Mouse (Mus musculus) layer of hippocampus, adult 11-12 months (tissue): Measurements from ENCODE around the gene Dlg2.

Source experiments
- DNase-seq: peaks from one replicate; pipeline ENCODE4 v3.0.0; 2022; ENCODE audit warnings: low spot score

Gene Dlg2

DNA sequence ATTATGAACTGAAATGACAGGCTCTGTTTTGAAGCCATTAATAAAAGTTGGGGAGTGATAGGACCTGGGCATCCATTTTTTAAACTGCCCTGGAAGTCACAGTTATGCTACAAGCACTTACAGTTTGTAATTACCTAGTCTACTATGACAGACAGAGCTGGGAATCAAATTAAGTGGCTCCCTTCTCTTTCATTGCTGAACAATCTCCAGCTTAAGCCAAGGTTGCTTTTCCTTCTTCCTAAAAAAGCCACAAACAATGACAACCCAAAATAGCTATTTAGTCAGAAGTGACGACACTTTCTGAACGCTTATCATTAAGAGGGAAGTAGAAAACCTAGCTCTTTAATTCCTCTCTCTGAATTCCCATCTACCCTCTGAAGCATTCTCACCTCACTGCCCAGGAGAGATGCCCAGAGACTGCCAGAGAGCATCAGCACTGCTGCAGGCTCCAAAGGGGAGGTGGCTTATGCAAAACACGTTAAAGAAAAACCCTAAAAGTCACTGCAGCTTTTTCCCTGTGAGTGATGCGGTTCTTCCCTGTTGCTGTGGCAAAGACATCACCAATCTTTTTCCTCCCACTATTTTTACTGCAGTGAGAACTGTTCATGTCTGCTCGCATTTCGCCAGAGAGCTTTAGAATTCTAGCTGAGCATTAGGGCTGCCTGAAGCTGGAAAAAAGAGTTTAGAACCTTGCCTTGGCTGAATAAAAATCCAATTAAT is 612.9 kb downstream of the Dlg2 start:
- DNase-seq = peak; percentile 35

DNA sequence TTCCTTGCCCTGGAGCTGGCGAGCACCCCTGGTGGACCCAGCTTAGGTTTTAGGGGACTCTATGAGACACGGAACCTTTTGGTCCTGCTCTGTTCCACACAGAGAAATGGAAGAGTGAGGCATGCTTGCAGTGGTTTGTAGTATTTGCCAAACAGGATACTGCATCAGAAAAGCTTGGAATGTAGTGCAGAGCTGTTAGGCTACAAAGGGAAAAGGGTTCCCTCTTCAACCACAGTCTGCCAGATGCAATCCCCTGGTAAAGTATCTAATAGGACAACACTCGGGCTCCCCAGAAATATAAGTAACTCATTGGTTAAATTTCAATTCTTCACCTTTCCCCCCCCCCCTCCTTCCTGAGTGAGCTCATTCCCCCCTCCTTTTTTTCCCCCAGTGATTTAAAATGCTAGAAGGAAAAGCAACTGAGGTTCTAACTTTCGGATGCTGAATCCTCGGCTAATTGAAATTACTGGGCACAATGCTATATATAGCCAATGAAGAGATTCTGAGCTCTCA is 613.9 kb downstream of the Dlg2 start:
- DNase-seq = peak; percentile 24

- peak; percentile 38 for DNase-seq
Observed at GRCm38 (mm10) chr7:91090830-91091683, 614.6 kb downstream of the Dlg2 start.

DNA sequence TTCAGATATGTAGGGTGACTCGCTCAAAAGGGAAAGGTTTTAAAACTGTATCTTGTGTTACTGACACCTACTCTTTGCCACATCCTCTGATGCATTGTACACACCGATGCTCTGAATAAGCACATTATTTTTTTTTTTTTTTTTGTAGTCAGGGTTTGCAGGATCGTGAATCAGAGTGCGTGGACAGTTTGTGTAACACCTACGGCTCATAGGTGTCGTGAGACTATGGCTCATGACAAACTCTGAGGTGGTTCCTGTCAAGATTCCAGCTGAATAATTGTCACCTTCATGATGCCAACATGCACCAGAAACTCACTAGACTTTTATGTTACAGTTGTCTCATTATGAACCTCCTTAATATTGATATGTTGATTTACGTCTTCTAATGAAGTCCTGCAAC is 620.0 kb downstream of the Dlg2 start:
- no peak for DNase-seq

- no peak for DNase-seq
Observed at GRCm38 (mm10) chr7:91098521-91098920, 622.0 kb downstream of the Dlg2 start.

DNA sequence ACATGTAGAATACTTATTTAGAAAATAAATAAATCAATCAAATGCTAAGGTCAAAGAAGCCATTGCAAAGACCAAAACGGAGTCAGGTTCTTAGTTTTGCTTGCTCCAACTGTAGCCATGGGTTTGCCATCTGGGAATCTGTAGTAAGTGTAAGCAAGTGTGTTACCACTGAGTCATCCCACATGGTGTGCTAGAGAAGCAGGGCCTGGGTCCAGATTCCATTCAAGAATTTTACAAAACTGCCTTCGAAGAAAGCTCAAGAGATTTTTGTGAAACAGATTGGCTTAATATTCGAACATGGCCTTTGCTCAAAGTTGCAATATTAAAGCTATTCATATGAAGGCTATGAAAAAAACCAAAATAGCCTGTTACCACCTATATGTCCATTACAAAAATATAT is 633.1 kb downstream of the Dlg2 start:
- peak; percentile 13 for DNase-seq

DNA sequence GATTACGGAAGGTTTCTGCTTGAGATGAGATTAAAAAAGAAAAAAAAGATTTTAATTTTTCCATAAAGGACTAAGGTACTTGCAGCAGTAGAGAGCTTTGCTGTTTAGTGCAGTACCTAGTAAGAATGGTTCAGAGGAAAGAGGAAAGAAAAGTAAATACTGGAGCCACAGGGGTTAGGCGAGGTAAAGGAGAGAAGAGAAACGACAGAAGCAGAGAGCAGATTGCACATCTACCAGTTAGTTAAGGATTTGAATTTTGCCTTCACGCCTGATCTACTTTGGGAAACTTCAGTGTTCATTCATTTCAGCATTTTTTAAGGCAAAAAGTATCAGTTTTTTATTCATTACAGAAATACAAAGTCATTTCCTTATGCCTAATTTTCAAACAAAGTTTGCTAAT is 655.7 kb downstream of the Dlg2 start:
- DNase-seq = no peak

DNA sequence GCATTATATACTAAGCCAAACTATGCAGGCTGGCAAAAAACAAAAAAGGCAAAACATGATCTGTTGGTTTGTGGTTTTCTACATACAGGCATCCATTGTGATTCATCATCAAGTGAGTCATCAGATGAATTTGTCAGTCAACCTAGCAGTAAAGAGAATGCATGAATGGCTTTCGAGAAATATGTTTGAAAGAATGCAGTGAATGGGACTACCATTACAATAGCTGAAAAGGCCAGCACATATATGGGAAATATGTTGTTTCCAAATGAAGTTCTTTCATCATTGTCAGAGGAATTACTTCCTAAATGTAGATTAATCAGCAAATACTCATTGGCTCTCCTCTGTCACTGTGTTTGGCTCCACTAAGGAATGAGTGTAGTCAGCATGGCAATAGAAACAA is 677.6 kb downstream of the Dlg2 start:
- DNase-seq = no peak

GRCm38 (mm10) chr7:91159144-91159543 is 682.7 kb downstream of the Dlg2 start:
- no peak for DNase-seq

DNA sequence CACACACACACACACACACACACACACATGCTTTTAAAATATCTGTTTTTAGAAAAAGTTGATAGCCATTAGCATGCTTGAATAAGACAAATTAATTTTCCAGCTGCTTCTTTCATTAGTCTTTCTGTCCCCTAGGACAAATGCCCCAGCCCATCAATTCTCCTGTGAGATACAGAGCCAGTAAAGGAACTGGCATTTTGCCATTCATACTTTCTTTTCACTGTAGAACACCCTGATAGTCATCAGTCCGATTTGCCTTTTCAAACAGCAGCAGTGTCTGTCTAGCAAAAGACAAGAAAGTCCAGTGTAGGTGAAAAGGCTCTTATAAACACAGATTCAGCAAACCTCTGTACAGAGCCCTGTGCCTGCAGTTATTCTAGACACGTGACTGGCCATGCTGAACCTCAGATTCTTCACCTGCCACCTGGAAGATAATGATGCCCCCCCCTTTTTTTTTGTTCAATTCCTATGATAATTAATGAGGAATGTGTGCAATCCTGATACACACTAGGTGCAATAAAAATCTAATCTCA is 685.2 kb downstream of the Dlg2 start:
- no peak for DNase-seq

- DNase-seq = no peak
Observed at GRCm38 (mm10) chr7:91173560-91173959, 697.1 kb downstream of the Dlg2 start.

- no peak for DNase-seq
Observed at GRCm38 (mm10) chr7:91188211-91188610, 711.7 kb downstream of the Dlg2 start.

DNA sequence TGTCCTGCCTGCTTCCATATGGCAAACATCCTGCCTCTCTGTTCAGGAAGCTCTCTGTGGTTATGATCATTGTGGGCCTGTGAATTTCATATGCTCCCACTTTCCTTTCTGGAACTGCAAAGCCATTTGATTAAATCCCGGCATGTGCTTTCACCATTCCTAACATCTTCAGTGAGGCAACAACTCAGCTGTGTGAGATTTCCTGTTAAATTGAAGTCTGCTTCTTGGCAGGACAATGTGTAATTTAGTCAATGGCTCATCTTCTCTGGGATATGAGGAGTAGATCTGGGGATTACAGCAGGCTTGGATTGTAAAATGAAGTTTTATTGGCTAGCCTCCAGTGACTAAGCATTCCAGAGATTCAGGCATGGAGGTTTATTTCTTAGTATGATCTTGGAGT is 722.9 kb downstream of the Dlg2 start:
- no peak for DNase-seq

- peak; percentile 47 for DNase-seq
Observed at GRCm38 (mm10) chr7:91208083-91208852, 731.8 kb downstream of the Dlg2 start.

GRCm38 (mm10) chr7:91208973-91209372 is 732.5 kb downstream of the Dlg2 start:
- no peak for DNase-seq

- DNase-seq = no peak
Observed at GRCm38 (mm10) chr7:91212236-91212635, 735.8 kb downstream of the Dlg2 start.

- no peak for DNase-seq
Observed at GRCm38 (mm10) chr7:91214921-91215320, 738.4 kb downstream of the Dlg2 start.

- peak; percentile 46 for DNase-seq
Observed at GRCm38 (mm10) chr7:91218321-91218987, 742.0 kb downstream of the Dlg2 start.

- DNase-seq = peak; percentile 83
Observed at GRCm38 (mm10) chr7:91226442-91226841, 750.0 kb downstream of the Dlg2 start.

- no peak for DNase-seq
Observed at GRCm38 (mm10) chr7:91241718-91242117, 765.2 kb downstream of the Dlg2 start.

DNA sequence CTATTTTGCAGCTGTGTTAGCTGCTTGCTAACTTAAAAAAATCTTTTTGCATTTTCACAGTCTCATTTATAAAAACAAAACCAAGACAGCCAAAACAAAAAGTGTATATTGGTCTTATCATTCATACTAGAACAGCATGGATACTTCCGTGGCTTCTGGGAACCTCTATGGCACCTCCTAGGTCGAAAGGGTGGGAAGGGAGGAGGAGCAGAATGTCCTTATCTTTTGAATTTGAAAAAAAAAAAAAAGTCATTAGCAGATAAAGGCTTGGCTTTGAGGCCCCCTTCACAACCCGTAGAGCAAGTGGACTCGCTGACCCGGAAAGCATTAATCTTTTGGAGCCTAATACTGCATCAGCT is 785.2 kb downstream of the Dlg2 start:
- no peak for DNase-seq
